Mouse (Mus musculus): ENCODE data around the gene Tpt1.

DNA sequence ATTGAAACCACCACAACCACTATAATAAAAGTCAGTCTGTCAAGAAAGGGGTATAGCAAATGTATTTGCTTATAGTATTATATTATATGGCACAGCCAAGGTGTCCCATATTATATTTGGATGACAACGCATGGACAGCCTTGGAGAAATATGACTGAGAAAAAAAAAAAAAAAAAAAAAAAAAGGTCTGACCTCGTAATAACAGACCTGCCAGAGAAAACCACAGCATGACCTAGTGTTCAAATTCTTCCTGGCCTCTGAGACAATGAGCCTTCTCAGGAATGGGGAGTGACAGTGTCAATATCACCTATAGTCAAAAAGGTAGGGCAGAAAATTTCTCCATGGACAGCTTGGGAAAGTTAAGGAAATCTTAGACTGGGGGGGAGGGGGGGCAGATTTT, 25.6 kb upstream of the Tpt1 start:
- TF ChIP-seq E2F4 (IDR thresholded peaks at IDR 0.05; ENCODE audit: insufficient replicate concordance, low read depth, low read length): no peak
- TF ChIP-seq EP300 (IDR thresholded peaks at IDR 0.05; ENCODE audit: low read length): no peak
- no peak for TF ChIP-seq CTCF (conservative IDR thresholded peaks at IDR 0.05 in 1 of 2, IDR thresholded peaks at IDR 0.05 in 1 of 2; ENCODE audit: low read depth in 2 of 2, low read length in 2 of 2)
- no peak for TF ChIP-seq POLR2A (IDR thresholded peaks at IDR 0.05; ENCODE audit: low read depth, low read length)
- no peak for TF ChIP-seq MAFK (IDR thresholded peaks at IDR 0.05; ENCODE audit: insufficient replicate concordance, low read length)
- no peak for TF ChIP-seq SIN3A (IDR thresholded peaks at IDR 0.05; ENCODE audit: low read length)
- TF ChIP-seq POLR2AphosphoS2 (IDR thresholded peaks at IDR 0.05; ENCODE audit: low read depth, low read length): no peak
- TF ChIP-seq MAX (IDR thresholded peaks at IDR 0.05; ENCODE audit: low read length): no peak
- TF ChIP-seq HCFC1 (IDR thresholded peaks at IDR 0.05; ENCODE audit: low read depth, low read length): no peak
- TF ChIP-seq USF1 (IDR thresholded peaks at IDR 0.05; ENCODE audit: low read depth, low read length): no peak
- no peak for TF ChIP-seq CHD1 (IDR thresholded peaks at IDR 0.05; ENCODE audit: low read depth, low read length)
- TF ChIP-seq TCF12 (IDR thresholded peaks at IDR 0.05; ENCODE audit: low read depth, low read length): no peak
- TF ChIP-seq RAD21 (IDR thresholded peaks at IDR 0.05; ENCODE audit: low read depth, low read length): no peak

Measured in CH12.LX (cell line).